Mouse (Mus musculus): Measurements from ENCODE around the gene Selplg. TPM values are rescaled to one million over a fixed set of nuclear protein-coding genes. Genes with fewer than 3 reads are reported as not detected.

Gene Selplg
- polyA plus RNA-seq, 1 experiment from 2014 or later = 1.2 TPM

DNA sequence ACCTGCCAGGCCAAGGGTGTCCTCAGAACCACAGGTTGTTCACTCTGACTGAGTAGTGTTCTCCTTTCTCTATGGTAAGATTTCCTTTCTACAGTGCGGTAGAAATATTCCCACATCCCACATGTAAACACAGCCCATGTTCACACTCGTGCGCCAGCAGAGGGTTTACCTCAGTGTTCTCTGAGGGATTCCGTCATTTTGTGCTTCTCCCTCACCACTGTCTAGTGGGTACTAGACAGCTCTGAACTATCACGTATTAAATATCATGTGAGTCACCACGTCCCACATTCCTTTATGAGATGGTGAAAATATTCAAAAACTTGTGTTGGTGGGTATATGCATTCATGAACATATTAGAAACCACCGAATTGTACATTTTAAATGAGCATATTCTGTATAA is 20.0 kb upstream of the Selplg start:
- H3K4me2 ChIP-seq (replicated peaks) = no peak overlapping the region
- no peak for ATAC-seq
- H3K4me3 ChIP-seq (replicated peaks) = no peak overlapping the region
- no peaks in the 10 kb centered on the region for H3K9me3 ChIP-seq
- H3K27ac ChIP-seq = no peak overlapping the region
- H3K36me3 ChIP-seq = peaks cover 49% of the 10 kb centered on the region
- peaks cover 34% of the 10 kb centered on the region for H3K4me1 ChIP-seq (replicated peaks)
- 93% methylated on average over 7 of the region's 7 CpGs for WGBS
- H3K9ac ChIP-seq (replicated peaks) = no peak overlapping the region
- H3K27me3 ChIP-seq = no peaks in the 10 kb centered on the region

DNA sequence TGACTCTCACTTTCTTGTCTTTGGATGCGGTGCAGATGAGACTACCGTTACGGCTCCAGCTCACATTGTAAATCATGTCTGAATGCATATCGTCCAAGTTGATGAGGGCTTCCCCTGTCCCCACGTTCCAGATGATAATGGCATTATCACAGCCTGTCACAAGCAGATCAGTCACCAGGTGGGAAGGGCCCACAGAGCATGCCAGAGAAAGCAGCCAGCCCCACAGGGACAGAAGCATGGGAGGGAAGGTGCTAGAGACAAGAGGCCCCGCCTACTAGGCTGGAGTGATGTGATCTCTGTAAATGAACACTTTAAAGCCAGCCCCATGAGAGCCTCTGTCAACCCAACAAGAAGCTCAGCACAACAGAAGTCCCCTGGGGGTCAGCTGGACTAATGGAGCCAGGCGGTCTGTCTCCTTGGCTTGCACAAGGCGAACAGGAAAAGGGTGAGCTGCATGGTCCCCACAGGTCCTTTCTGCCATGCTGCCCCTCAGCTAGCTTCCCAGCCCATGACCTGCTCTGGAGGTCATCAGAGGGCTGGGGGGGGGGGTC is 18.3 kb upstream of the Selplg start:
- peaks cover 67% of the 10 kb centered on the region for H3K36me3 ChIP-seq
- no peak for ATAC-seq
- 0 out of 2 replicates have a peak overlapping the region, but pooled peaks have one; percentile 4 for H3K27ac ChIP-seq
- no peak overlapping the region for H3K4me3 ChIP-seq (replicated peaks)
- H3K4me1 ChIP-seq (replicated peaks) = peaks cover 17% of the 10 kb centered on the region
- H3K9ac ChIP-seq (replicated peaks) = no peak overlapping the region
- 72% methylated on average over 8 of the region's 8 CpGs for WGBS
- H3K9me3 ChIP-seq = no peaks in the 10 kb centered on the region
- no peaks in the 10 kb centered on the region for H3K27me3 ChIP-seq
- no peak overlapping the region for H3K4me2 ChIP-seq (replicated peaks)

DNA sequence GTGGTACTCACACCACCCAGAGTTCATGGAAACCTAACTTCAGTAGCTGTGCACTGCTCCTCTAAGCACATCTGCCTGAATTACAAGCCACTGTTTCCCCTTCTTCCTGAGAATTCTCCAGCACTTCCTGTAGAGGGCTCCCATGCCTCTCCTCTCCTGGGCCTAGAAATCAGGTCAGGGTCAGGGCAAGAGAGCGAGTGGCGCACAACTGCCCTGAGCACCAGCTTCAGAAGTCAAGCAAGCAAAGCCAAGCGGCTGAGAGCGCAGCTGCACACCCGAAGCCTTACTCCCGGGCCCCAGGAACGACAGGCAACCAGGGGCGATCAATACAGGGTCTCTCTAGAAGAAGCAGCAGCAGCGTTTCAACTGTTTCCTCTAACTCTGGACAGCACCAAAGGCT is 15.2 kb upstream of the Selplg start:
- Histone ChIP-seq H3K9ac (replicated peaks) (no peak overlapping the region), H3K4me3 (replicated peaks) (no peak overlapping the region), H3K27ac (no peak overlapping the region), H3K4me1 (replicated peaks) (0 out of 2 replicates have a peak, but pooled peaks cover 4% of the 10 kb centered on the region), H3K4me2 (replicated peaks) (no peak overlapping the region), H3K36me3 (peaks cover 93% of the 10 kb centered on the region), H3K9me3 (no peaks in the 10 kb centered on the region), H3K27me3 (no peaks in the 10 kb centered on the region)
- WGBS = 88% methylated on average over 9 of the region's 9 CpGs
- ATAC-seq = no peak

DNA sequence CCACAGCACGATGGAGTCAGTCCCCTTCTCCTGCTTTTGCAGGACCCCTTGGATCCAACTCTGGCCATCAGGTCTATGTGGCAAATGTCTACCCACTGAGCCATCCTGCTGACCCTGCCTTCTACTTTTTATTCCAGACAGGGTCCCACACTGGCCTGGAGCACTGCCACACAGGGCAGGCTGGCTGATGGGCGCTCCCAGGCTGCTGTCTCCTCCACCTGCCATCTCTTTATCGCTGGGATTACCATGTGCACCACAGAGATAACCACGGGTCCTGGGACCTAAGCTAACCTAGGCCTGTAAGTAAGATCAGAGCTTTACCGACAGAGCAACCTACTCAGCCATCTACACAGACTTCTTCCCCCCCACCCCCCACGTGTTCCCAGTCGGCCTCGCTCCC is 14.2 kb upstream of the Selplg start:
- no peaks in the 10 kb centered on the region for H3K9me3 ChIP-seq
- H3K36me3 ChIP-seq = peaks cover 97% of the 10 kb centered on the region
- 0 out of 2 replicates have a peak, but pooled peaks cover 4% of the 10 kb centered on the region for H3K4me1 ChIP-seq (replicated peaks)
- H3K9ac ChIP-seq (replicated peaks) = no peak overlapping the region
- no peak overlapping the region for H3K4me3 ChIP-seq (replicated peaks)
- no peak overlapping the region for H3K4me2 ChIP-seq (replicated peaks)
- H3K27ac ChIP-seq = no peak overlapping the region
- no peaks in the 10 kb centered on the region for H3K27me3 ChIP-seq
- no peak for ATAC-seq
- WGBS = 96% methylated on average over 8 of the region's 8 CpGs

DNA sequence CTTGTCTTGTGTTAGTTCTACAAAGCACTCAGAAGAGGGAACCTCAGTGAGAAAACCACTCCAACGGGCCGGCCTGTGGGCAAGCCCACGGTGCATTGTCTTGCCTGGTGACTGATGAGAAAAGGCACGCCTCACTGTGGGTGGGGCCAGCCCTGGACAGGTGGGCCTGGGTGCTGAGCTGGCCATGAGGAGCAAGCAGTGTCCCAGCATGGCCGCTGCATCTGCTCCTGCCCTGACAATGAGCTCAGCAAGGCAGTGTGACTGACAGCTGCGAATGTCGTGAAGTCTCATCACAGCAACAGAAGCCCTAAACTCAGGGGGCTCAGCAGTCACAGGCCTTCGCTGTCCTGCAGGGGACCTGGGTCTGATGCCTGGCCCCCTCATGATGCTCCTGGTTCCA is 13.2 kb upstream of the Selplg start:
- Histone ChIP-seq H3K4me3 (replicated peaks) (no peak overlapping the region), H3K9me3 (no peaks in the 10 kb centered on the region), H3K36me3 (peaks cover 96% of the 10 kb centered on the region), H3K9ac (replicated peaks) (no peak overlapping the region), H3K27me3 (no peaks in the 10 kb centered on the region), H3K27ac (no peak overlapping the region), H3K4me1 (replicated peaks) (0 out of 2 replicates have a peak, but pooled peaks cover under 1% of the 10 kb centered on the region), H3K4me2 (replicated peaks) (no peak overlapping the region)
- ATAC-seq = no peak
- WGBS = 93% methylated on average over 8 of the region's 8 CpGs

DNA sequence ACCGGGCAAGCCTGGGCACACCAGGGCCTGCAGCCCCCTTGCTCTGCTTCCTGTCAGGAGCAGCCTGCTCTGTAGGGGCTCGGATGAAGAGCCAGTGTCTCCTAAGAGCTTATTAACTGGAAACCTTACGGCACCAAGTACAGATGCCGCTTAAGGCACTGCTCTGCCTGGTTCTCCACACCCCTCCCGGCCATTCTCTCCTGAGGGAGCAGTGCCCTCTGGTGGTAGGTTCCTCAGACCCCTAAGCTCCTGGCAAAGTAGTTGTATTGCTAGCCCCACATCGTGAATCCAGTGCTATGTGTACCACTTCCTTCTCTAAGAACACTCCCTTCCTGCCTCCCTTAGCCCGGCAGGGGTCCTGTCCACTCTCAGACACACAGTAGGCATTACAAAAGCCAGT is 12.3 kb upstream of the Selplg start:
- Histone ChIP-seq H3K4me3 (replicated peaks) (no peak overlapping the region), H3K36me3 (peaks cover 96% of the 10 kb centered on the region), H3K9me3 (no peaks in the 10 kb centered on the region), H3K27ac (0 out of 2 replicates have a peak overlapping the region, but pooled peaks have one; percentile 25), H3K4me1 (replicated peaks) (no peaks in the 10 kb centered on the region), H3K27me3 (no peaks in the 10 kb centered on the region), H3K9ac (replicated peaks) (no peak overlapping the region), H3K4me2 (replicated peaks) (no peak overlapping the region)
- WGBS = 68% methylated on average over 7 of the region's 7 CpGs
- ATAC-seq = peak; percentile 65; the same call in 1 of the 2 replicates

DNA sequence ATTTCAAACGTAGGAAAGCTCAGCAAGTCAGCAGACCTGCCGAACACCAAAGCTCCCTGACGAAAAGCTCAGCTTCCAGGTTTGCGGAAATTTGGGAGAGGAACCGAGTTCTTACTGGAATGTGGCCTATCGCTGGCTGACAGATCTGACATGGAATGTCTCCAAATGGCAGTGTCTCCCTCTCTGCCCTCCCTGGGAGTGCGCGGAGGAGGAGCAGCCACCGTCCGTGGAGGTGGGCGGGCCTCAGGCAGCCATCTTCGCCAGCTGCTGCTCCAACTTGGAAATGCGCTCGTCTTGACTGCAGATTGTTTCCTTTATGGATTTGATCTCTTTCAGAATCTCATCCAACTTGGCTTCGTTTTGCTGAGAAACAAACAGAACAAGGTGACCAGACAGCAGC is 11.7 kb upstream of the Selplg start:
- Histone ChIP-seq H3K4me2 (replicated peaks) (no peak overlapping the region), H3K4me3 (replicated peaks) (no peak overlapping the region), H3K9ac (replicated peaks) (no peak overlapping the region), H3K27me3 (no peaks in the 10 kb centered on the region), H3K36me3 (peaks cover 91% of the 10 kb centered on the region), H3K27ac (no peak overlapping the region), H3K4me1 (replicated peaks) (no peaks in the 10 kb centered on the region), H3K9me3 (no peaks in the 10 kb centered on the region)
- 88% methylated on average over 15 of the region's 15 CpGs for WGBS
- ATAC-seq = no peak

DNA sequence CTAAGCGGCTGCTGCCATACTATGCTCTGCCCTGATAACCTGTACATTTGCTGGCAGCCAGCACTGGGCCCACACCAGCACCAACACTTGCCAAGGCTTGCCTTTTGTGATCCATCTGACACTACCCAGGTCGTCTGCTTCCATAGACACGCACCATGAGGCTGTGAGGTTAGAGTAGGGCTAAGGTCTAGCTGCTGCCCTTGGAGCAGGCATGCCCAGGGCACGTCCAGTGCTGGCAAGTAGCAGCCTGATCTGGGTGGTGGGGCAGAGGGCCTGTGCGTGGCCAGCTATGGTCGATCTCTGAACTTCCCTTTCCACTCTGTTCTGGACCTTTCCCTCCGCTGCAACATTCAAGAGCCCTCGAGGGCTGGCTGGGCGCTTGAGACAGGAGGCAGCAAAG is 10.5 kb upstream of the Selplg start:
- no peak overlapping the region for H3K9ac ChIP-seq (replicated peaks)
- no peak overlapping the region for H3K4me3 ChIP-seq (replicated peaks)
- no peak overlapping the region for H3K27ac ChIP-seq
- H3K36me3 ChIP-seq = peaks cover 84% of the 10 kb centered on the region
- WGBS = 94% methylated on average over 9 of the region's 9 CpGs
- no peaks in the 10 kb centered on the region for H3K9me3 ChIP-seq
- no peak overlapping the region for H3K4me2 ChIP-seq (replicated peaks)
- ATAC-seq = no peak
- H3K4me1 ChIP-seq (replicated peaks) = no peaks in the 10 kb centered on the region
- no peaks in the 10 kb centered on the region for H3K27me3 ChIP-seq

DNA sequence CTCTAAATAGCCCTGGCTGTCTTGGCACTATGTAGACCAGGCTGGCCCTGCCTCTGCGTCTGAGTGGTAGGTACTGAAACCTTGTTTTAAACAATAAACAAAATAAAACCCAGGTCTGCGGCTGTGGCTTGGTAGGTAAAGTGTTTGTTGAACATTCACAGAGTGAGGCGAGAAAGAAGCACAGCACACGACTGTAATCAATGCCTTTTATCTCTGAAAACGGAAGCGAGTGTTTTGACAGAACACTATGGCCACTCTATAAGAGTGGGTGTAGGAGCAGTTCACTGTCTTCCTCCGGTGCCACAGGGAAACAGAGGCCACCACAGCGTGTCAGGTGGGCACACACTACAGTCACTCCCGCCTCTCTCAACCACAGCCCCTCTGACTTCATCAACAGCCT is 9.8 kb upstream of the Selplg start:
- peaks cover 78% of the 10 kb centered on the region for H3K36me3 ChIP-seq
- H3K9me3 ChIP-seq = no peaks in the 10 kb centered on the region
- no peak overlapping the region for H3K9ac ChIP-seq (replicated peaks)
- ATAC-seq = no peak
- WGBS = 95% methylated on average over 9 of the region's 9 CpGs
- H3K4me3 ChIP-seq (replicated peaks) = no peak overlapping the region
- H3K27me3 ChIP-seq = no peaks in the 10 kb centered on the region
- no peaks in the 10 kb centered on the region for H3K4me1 ChIP-seq (replicated peaks)
- H3K27ac ChIP-seq = no peak overlapping the region
- H3K4me2 ChIP-seq (replicated peaks) = no peak overlapping the region

DNA sequence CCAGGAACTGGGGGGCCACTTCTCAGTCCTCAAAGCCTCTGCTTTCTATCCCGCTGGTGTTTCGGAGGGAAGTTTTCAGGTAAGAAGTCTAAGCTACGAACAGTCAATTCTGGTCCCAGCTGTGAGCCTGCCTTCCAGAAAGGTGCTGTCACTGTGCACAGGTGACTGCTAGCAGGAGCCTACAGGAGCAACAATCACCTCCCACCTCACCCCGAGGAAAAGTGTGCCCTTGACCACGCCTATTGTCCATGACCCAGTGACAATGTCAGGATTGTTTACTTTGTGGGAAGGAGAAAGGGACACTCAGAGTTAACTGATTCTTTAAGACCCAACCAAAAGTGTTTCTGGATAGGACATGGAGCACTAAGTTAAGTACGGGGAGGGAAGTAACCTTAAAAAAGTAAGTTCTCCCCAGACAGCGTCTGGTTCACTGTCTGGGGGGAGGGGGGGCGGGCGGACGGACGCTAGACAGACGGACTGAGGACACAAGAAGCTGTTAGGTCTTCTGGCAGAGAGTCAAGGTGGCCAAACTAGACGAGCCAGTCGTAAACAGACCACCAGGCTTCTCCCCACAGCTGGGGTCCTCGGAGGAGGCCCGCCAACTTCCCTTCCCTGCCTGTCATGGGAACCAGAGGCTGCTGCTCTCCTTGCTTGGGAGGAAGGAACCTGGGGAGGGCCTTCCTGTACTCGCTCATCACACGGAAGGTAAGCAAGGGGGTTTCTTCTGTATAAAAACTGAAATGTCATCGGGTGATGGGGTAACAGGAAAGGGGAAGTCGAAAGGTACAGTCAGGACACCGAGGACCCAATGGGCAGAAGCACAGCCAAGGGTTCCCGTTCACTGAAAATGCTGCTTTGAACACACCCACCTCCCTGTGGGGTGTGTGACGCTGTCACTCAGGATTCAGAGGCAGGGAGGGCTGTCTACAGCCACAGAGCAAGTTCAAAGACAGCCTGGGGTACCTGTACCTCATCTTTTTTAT is 9.1 kb upstream of the Selplg start:
- Histone ChIP-seq H3K9me3 (no peaks in the 10 kb centered on the region), H3K9ac (replicated peaks) (no peak overlapping the region), H3K4me2 (replicated peaks) (no peak overlapping the region), H3K36me3 (peaks cover 71% of the 10 kb centered on the region), H3K27me3 (no peaks in the 10 kb centered on the region), H3K4me3 (replicated peaks) (no peak overlapping the region), H3K27ac (no peak overlapping the region), H3K4me1 (replicated peaks) (no peaks in the 10 kb centered on the region)
- ATAC-seq = no peak
- WGBS = 90% methylated on average over 23 of the region's 23 CpGs

DNA sequence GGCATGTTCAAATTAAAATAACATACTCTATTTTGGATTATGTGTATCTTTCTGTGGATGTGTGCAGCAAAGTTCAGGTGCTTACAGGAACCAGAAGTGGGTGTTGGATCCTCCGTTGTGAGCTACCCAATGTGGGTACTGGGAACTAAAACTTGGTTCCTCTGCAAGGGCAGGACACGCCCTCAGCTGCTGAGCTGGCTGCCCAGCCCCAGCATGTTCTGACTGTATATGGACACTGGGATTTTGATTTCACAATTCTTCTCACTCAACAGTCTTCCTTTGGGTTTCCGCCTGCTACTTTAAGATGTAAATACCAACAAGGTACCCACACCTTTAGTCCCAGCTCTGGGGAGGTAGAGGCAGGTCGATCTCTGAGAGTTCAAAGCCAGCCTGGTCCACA is 8.0 kb upstream of the Selplg start:
- Histone ChIP-seq H3K9ac (replicated peaks) (no peak overlapping the region), H3K4me1 (replicated peaks) (no peaks in the 10 kb centered on the region), H3K9me3 (no peaks in the 10 kb centered on the region), H3K27ac (no peak overlapping the region), H3K4me3 (replicated peaks) (no peak overlapping the region), H3K36me3 (peaks cover 60% of the 10 kb centered on the region), H3K4me2 (replicated peaks) (no peak overlapping the region), H3K27me3 (no peaks in the 10 kb centered on the region)
- WGBS = 96% methylated on average over 4 of the region's 4 CpGs
- no peak for ATAC-seq

DNA sequence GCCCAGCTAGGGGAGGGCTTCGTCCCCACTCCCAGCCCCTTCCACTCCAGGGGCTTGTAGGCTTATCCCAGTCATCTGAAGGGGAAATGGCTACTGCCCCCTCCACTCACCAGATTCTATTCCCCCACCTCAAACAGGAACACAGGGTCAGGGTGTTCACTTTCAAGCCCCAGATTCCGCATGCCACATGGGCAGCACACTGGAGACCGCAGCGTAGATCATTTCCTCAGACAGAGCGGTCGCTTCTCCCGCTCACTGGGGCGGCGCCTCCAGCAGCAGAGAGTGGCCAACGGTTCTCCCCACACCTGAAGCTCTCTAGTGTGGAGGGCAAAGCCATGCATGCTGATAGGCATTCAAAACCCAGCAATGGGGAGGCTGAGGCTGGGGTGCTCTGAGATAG is 4.5 kb upstream of the Selplg start:
- no peak for ATAC-seq
- WGBS = 91% methylated on average over 10 of the region's 10 CpGs
- no peaks in the 10 kb centered on the region for H3K27me3 ChIP-seq
- H3K9me3 ChIP-seq = no peaks in the 10 kb centered on the region
- no peaks in the 10 kb centered on the region for H3K4me1 ChIP-seq (replicated peaks)
- H3K4me2 ChIP-seq (replicated peaks) = no peak overlapping the region
- peaks cover 26% of the 10 kb centered on the region for H3K36me3 ChIP-seq
- H3K9ac ChIP-seq (replicated peaks) = no peak overlapping the region
- no peak overlapping the region for H3K27ac ChIP-seq
- no peak overlapping the region for H3K4me3 ChIP-seq (replicated peaks)

Measured in midbrain, embryonic 13.5 days (tissue).